Mouse (Mus musculus) cortical plate, adult 2 months (tissue): ENCODE measurements around the gene Car6.

Source experiments
- CTCF ChIP-seq: fragments of 200-500 bp; IDR thresholded peaks from 2 replicates; pipeline ENCODE4 v1.5.1; 2011; ENCODE audit warnings: mild to moderate bottlenecking, control low read depth, low read length; ENCODE audit not compliant: insufficient read depth; ENCODE audit errors: extremely low read depth
- POLR2A ChIP-seq: fragments of 200-500 bp; IDR thresholded peaks from 2 replicates; pipeline ENCODE4 v1.6.1; 2011; ENCODE audit warnings: mild to moderate bottlenecking, low read length, control low read depth; ENCODE audit not compliant: insufficient read depth; ENCODE audit errors: extremely low read depth

- TF ChIP-seq CTCF, result no peak
- no peak for TF ChIP-seq POLR2A
Observed at GRCm38 (mm10) chr4:150217935-150218334, 16.8 kb upstream of the Car6 start.
